Mouse (Mus musculus) left cerebral cortex, adult 9 months (tissue): Measurements from ENCODE around the gene A830031A19Rik.

Experiments
- DNase-seq, 2 experiments: peaks; one replicate each; pipeline ENCODE4 v3.0.0; 2022; ENCODE audit warnings: low spot score in 2 of 2

The A830031A19Rik gene

GRCm38 (mm10) chr11:24076821-24077730, 2.2 kb upstream of the A830031A19Rik start:
- no peak for DNase-seq

GRCm38 (mm10) chr11:24076127-24076650, 1.3 kb upstream of the A830031A19Rik start:
- DNase-seq = peak; percentile 71 to 85

- DNase-seq = no peak
Measured at GRCm38 (mm10) chr11:24075486-24076126, 752 bp upstream of the A830031A19Rik start.

GRCm38 (mm10) chr11:24074021-24074591, 748 bp downstream of the A830031A19Rik start:
- no peak for DNase-seq

- DNase-seq = no peak
Measured at GRCm38 (mm10) chr11:24065313-24065712, 9.5 kb downstream of the A830031A19Rik start.

- DNase-seq = no peak
Measured at GRCm38 (mm10) chr11:24064221-24064620, 10.6 kb downstream of the A830031A19Rik start.

GRCm38 (mm10) chr11:24062495-24063096, 12.3 kb downstream of the A830031A19Rik start:
- peak in 1 of 2 experiments; percentile 55 for DNase-seq

- no peak for DNase-seq
Measured at GRCm38 (mm10) chr11:24061819-24062218, 13.0 kb downstream of the A830031A19Rik start.

- no peak for DNase-seq
Measured at GRCm38 (mm10) chr11:24060428-24060827, 14.4 kb downstream of the A830031A19Rik start.

- DNase-seq = no peak
Measured at GRCm38 (mm10) chr11:24059137-24059536, 15.7 kb downstream of the A830031A19Rik start.

GRCm38 (mm10) chr11:24052882-24053281, 22.0 kb downstream of the A830031A19Rik start:
- no peak for DNase-seq

- DNase-seq = no peak
Measured at GRCm38 (mm10) chr11:24050032-24050757, 24.7 kb downstream of the A830031A19Rik start.

- DNase-seq = peak in 1 of 2 experiments; percentile 86
Measured at GRCm38 (mm10) chr11:24049226-24050031, 25.4 kb downstream of the A830031A19Rik start.

- DNase-seq = peak in 1 of 2 experiments; percentile 67
Measured at GRCm38 (mm10) chr11:24044025-24044424, 30.8 kb downstream of the A830031A19Rik start.

GRCm38 (mm10) chr11:24020760-24021159, 54.1 kb downstream of the A830031A19Rik start:
- no peak for DNase-seq

- DNase-seq = no peak
Measured at GRCm38 (mm10) chr11:24018783-24019182, 56.1 kb downstream of the A830031A19Rik start.

- no peak for DNase-seq
Measured at GRCm38 (mm10) chr11:24016647-24017179, 58.1 kb downstream of the A830031A19Rik start.

GRCm38 (mm10) chr11:24016049-24016448, 58.8 kb downstream of the A830031A19Rik start:
- no peak for DNase-seq

GRCm38 (mm10) chr11:24014642-24015041, 60.2 kb downstream of the A830031A19Rik start:
- no peak for DNase-seq

GRCm38 (mm10) chr11:24012301-24012700, 62.6 kb downstream of the A830031A19Rik start:
- no peak for DNase-seq
